Mouse (Mus musculus): ENCODE measurements around the gene Atg4d. TPM values are rescaled to one million over a fixed set of nuclear protein-coding genes. Genes with fewer than 3 reads are reported as not detected.
"Not testable (repeated sequence)": the region's sequence is repeated elsewhere in the genome, so short reads cannot be mapped to it uniquely, and the experiment has no call there.

Atg4d gene
- polyA plus RNA-seq, 1 experiment from 2014 or later, result 4.0 TPM

DNA sequence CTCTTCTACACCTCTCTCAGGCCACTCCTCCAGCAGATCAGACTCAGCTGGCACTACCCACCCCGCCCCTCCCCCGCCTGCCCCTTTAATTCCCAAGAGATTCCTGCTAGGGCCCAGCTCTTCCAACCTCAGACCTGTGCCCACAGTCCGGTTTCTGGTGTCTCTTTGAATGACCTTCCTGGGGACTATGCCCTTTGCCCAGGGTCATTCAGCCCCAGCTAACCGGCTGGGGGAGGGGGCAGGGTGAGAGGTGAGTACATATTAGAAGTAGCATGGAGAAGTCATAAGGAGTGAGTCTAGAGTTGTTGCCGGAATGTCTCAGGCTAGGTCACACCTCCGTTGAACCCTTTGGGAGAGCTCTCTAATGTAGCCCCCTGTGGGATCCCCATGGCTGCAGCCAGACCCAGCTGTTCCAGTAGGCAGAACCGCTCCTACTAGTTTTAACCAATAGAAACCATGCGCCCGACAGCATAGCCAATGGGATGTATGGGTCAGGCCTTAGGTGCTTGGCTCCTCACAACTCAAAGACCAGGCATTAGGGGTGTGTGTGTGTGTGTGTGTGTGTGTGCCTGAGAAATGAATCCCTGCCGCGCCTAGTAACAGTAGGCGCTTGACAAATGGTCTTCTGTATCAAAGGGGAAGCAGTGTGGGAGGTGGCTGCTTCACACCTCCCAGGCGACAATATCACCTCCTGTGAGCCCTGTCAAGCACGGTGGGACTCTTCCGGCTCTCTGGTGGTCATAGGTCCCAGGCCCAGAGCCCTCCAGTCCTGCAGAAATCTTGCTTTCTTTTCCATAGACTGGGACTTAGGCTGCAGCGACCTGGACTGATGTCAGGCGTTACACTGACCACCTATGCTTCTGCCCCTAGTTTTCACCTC, 15.2 kb upstream of the Atg4d start:
- H3K36me3 ChIP-seq (ENCODE audit: inconsistent target), result no peaks in the 10 kb centered on the region
- H3K4me3 ChIP-seq (ENCODE audit: inconsistent target), result no peak overlapping the region
- 61% methylated on average over 16 of the region's 17 CpGs for WGBS (ENCODE audit: missing documents)
- no peak overlapping the region for H3K27ac ChIP-seq
- no peaks in the 10 kb centered on the region for H3K79me2 ChIP-seq (ENCODE audit: inconsistent target)

DNA sequence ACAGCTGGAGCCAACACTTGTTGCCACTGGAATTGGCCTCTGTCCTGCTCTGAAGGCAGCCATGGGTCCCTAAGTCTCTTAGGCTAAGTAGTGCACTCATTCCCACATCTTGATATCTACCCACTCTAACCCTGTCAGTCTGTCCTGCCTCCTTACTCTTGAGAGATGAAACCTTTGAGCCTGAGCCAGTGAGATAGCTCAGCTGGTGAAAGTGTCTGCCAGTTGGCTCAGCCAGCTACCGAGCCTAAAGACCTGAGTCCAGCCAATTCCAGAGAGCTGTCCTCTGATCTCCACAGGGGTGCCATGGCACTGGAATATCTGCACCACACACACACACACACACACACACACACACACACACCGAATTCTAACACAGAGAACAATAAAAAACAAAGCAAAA, 14.6 kb upstream of the Atg4d start:
- Histone ChIP-seq H3K27ac (no peak overlapping the region), H3K79me2 (ENCODE audit: inconsistent target) (no peaks in the 10 kb centered on the region), H3K4me3 (ENCODE audit: inconsistent target) (no peak overlapping the region), H3K36me3 (ENCODE audit: inconsistent target) (no peaks in the 10 kb centered on the region)
- WGBS (ENCODE audit: missing documents), result 93% methylated on average over 2 of the region's 2 CpGs

DNA sequence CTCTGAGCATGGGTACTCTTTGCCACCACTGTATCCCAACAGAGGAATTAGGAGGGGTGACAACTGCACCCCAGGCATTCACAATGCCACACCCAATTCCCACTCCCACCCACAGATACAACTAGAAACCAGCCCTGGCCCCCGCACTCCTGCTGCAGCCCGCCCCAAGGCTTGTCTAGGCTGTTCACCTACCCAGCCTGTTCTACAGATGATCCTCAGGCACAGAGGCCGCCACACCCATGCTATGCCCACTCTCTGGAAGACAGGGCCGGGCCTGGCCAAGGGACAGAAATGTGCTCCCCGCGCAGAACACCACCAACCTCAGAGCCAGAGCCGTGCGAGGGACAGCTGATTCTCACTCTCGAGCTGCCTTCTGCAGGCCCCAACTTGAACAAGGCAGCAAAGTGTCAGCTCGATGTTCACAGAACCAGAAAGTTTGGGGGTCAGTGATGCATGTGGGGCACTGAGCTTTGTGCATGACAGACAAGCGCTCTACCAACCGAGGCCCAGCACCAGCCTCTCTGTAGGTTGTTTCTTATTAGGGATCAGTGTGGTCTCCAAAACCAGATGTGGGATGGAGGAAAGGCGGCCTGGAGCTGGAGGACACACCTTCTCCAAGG, 13.9 kb upstream of the Atg4d start:
- H3K27ac ChIP-seq, result no peak overlapping the region
- no peaks in the 10 kb centered on the region for H3K79me2 ChIP-seq (ENCODE audit: inconsistent target)
- H3K36me3 ChIP-seq (ENCODE audit: inconsistent target), result no peaks in the 10 kb centered on the region
- no peak overlapping the region for H3K4me3 ChIP-seq (ENCODE audit: inconsistent target)
- 93% methylated on average over 12 of the region's 13 CpGs for WGBS (ENCODE audit: missing documents)

DNA sequence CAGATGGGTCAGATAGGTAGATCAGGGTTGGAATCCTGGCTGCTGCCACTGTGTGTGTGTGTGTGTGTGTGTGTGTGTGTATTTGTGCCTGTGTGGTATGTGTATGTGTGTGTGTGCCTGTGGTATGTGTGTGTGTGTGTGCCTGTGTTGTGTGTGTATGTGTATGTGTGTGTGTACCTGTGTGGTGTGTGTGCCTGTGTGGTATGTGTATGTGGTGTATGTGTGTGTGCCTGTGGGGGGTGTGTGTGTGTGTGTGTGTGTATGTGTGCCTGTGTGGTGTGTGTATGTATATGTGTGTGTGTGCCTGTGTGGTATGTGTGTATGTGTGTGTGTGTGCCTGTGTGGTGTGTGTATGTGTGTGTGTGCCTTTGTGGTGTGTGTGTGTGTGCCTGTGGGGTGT, 10.4 kb upstream of the Atg4d start:
- no peaks in the 10 kb centered on the region for H3K79me2 ChIP-seq (ENCODE audit: inconsistent target)
- no peaks in the 10 kb centered on the region for H3K36me3 ChIP-seq (ENCODE audit: inconsistent target)
- no peak overlapping the region for H3K4me3 ChIP-seq (ENCODE audit: inconsistent target)
- no peak overlapping the region for H3K27ac ChIP-seq

DNA sequence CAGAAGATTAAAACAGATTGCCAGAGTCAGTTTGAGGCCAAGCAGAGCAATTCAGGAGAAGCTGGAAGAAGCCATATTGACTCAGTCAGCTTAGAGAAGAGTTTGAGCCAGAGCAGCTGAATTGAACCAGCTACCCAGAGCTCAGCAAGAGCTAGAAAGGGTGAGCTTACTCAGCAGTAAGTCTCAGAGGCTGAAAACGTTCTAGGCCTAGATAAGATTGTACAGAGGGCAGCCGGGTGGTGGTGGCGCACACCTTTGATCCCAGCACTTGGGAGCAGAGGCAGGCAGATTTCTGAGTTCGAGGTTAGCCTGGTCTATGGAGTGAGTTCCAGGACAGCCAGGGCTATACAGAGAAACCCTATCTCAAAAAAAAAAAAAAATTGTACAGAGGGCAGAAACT, 8.7 kb upstream of the Atg4d start:
- WGBS (ENCODE audit: missing documents), result 98% methylated on average over 4 of the region's 4 CpGs
- H3K4me3 ChIP-seq (ENCODE audit: inconsistent target), result not testable (repeated sequence)

DNA sequence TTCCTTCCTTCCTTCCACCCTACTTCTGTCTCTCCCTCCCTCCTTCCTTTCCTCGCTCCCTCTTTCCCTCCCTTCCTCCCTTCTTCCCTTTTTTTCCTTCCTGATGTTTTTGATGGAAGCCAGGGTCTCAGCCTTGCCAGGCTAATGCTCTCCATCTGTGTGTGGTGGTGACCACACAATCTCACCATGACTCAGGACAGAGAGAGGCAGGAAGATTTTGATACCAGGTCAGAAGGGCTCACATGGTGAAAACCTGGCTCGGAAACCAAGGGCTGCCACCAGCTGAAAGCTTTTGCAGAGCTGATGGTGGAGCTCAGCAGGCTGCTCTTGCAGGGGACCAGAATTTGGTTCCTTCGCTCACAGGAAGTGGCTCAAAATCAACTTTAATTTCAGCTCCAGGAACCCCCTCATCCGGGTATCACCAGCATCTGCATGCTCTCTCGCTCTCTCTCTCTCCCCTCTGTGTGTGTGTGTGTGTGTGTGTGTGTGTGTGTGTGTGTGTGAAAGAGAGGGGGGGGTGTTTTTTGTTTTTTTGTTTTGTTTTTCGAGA, 4.5 kb upstream of the Atg4d start:
- H3K27ac ChIP-seq, result no peak overlapping the region
- no peak overlapping the region for H3K4me3 ChIP-seq (ENCODE audit: inconsistent target)
- H3K36me3 ChIP-seq (ENCODE audit: inconsistent target), result no peaks in the 10 kb centered on the region
- WGBS (ENCODE audit: missing documents), result 63% methylated on average over 6 of the region's 6 CpGs
- peaks cover 2% of the 10 kb centered on the region for H3K79me2 ChIP-seq (ENCODE audit: inconsistent target)

More for the DNA sequence above, 8.7 kb upstream of the Atg4d start:
- H3K27ac ChIP-seq; H3K79me2 ChIP-seq (ENCODE audit: inconsistent target); H3K36me3 ChIP-seq (ENCODE audit: inconsistent target): not testable (repeated sequence)

DNA sequence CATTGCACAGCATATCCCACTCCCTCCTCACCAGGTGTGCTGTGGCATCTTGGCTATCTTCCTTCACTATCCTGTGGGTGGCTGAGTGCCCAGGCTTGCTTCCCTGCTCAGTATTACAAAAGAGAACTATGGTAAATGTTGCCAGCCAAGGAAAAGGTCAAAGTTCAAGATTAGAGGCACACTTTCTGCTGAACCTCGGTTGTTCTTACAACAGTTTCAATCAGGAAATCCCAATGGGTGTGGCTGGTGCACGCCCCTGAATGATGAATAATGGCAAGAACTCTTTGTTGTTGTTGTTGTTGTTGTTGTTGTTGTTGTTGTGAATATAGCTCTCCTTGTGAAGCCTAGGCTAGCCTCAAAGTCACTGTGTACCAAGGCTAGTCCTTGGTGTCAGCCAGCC, 3.3 kb upstream of the Atg4d start:
- Histone ChIP-seq H3K4me3 (ENCODE audit: inconsistent target) (no peak overlapping the region), H3K79me2 (ENCODE audit: inconsistent target) (peaks cover 15% of the 10 kb centered on the region), H3K27ac (0 out of 2 replicates have a peak overlapping the region, but pooled peaks have one; percentile 12), H3K36me3 (ENCODE audit: inconsistent target) (no peaks in the 10 kb centered on the region)
- WGBS (ENCODE audit: missing documents), result 9% methylated on average over 2 of the region's 2 CpGs

DNA sequence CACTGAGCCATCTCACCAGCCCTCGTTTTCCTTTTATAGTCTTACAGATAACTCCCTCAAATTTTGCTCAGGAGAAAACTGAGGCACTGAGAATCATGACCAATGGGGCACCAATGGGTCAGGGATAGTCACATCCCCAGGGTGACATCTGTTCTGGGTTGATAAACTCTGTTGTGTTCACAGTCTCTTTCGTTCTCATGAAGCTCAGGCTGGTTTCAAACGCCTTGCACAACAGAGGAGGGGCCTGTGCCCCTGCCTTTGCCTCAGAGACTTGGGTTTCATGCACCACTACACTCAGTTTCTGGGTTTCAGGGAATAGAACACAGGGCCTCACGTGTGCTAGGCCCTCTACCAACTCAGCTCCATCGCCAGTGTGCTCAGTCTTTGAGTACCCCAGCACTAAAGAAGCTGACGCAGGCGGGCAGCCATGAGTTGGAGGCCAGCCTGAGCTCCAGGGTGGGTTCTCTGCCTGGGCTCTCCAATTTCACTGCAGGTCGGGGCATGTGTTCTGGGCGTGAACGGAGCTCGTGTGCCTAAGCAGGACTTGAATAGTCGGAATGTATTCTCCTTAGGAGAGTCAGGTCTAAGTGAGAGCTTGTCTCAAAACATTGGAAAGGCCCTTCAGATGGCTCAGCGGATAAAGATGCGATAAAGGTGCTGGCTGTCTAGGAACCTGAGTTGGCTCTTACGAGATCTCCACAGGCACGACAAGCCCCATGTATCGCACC, 657 bp upstream of the Atg4d start:
- Histone ChIP-seq H3K36me3 (ENCODE audit: inconsistent target) (peaks cover 15% of the 10 kb centered on the region; the same call in 1 of the 2 replicates), H3K79me2 (ENCODE audit: inconsistent target) (peaks cover 20% of the 10 kb centered on the region), H3K4me3 (ENCODE audit: inconsistent target) (peak overlapping the region; percentile 78), H3K27ac (0 out of 2 replicates have a peak overlapping the region, but pooled peaks have one; percentile 12)
- WGBS (ENCODE audit: missing documents), result 66% methylated on average over 17 of the region's 17 CpGs

DNA sequence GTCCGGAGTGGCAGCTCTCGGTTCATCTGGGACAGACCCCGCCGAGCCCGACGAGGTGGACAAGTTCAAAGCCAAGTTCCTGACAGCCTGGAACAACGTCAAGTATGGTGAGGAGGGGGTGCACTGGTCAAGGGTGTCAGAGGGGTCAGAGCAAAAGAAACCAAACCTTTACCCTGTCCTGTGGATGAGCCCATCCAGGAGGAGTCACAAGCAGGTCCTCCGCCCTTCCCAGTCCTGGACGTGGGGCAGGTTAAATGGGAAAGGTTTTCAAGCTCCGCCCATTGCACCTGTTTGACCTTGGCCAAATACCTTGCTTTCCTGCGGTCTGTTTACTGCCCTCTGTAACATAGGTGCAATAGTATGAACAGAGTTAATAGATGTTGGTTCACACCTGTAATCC, 518 bp downstream of the Atg4d start:
- no peak overlapping the region; the same call in 1 of the 2 replicates for H3K27ac ChIP-seq
- peaks cover 27% of the 10 kb centered on the region; the same call in 1 of the 2 replicates for H3K36me3 ChIP-seq (ENCODE audit: inconsistent target)
- WGBS (ENCODE audit: missing documents), result 8% methylated on average over 11 of the region's 11 CpGs
- H3K4me3 ChIP-seq (ENCODE audit: inconsistent target), result peak overlapping the region; percentile 78
- peaks cover 20% of the 10 kb centered on the region for H3K79me2 ChIP-seq (ENCODE audit: inconsistent target)

DNA sequence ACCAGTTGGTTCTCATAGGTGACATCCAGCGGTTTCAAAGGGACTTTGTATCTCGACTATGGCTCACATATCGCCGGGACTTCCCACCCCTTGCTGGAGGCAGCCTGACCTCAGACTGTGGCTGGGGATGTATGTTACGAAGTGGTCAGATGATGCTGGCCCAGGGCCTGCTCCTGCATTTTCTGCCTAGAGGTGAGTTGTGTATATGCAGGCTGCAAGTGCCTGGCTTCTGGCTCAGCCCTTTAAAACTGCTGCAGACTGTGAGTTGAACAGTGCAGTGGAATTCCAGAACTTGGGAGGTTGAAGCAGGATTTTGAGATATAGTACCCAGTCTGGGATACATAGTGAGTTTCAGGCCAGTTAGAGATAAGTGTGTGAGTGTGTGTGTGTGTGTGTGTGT, 1.8 kb downstream of the Atg4d start:
- no peak overlapping the region for H3K27ac ChIP-seq
- peaks cover 20% of the 10 kb centered on the region for H3K79me2 ChIP-seq (ENCODE audit: inconsistent target)
- no peak overlapping the region for H3K4me3 ChIP-seq (ENCODE audit: inconsistent target)
- peaks cover 40% of the 10 kb centered on the region; the same call in 1 of the 2 replicates for H3K36me3 ChIP-seq (ENCODE audit: inconsistent target)
- WGBS (ENCODE audit: missing documents), result 90% methylated on average over 5 of the region's 5 CpGs

DNA sequence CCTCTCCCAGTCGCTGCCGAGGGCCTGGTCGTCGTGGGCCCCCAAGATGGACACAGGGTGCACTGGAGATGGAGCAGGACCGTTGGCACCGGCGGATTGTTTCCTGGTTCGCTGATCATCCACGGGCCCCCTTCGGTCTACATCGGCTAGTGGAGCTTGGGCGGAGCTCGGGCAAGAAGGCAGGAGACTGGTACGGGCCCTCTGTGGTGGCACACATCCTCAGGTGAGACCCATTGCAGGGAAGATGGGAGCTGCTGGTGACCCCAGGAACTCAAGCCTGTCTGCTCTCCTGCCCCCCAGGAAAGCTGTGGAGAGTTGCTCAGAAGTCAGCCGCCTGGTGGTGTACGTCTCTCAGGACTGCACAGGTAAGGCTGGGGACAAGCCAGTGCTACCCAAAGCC, 3.2 kb downstream of the Atg4d start:
- H3K4me3 ChIP-seq (ENCODE audit: inconsistent target), result no peak overlapping the region
- peaks cover 54% of the 10 kb centered on the region for H3K36me3 ChIP-seq (ENCODE audit: inconsistent target)
- H3K27ac ChIP-seq, result no peak overlapping the region
- H3K79me2 ChIP-seq (ENCODE audit: inconsistent target), result peaks cover 20% of the 10 kb centered on the region
- WGBS (ENCODE audit: missing documents), result 96% methylated on average over 16 of the region's 16 CpGs

DNA sequence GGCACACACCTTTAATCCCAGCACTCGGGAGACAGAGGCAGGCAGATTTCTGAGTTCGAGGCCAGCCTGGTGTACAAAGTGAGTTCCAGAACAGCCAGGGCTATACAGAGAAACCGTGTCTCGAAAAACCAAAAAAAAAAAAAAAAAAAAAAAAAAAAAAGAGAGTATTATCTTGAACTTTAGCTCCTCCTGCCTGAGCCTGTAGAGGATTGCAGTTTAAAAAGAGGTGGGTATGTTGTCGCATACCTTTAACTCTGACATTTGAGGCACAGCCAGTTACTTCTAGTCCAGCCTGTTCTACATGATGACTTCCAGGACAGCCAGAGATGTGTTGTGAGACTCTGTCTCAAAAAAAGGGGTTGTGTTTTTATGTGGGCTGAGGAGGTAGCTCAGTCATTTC, 4.5 kb downstream of the Atg4d start:
- WGBS (ENCODE audit: missing documents), result 87% methylated on average over 5 of the region's 5 CpGs
- H3K27ac ChIP-seq; H3K4me3 ChIP-seq (ENCODE audit: inconsistent target): not testable (repeated sequence)
- Histone ChIP-seq H3K36me3 (ENCODE audit: inconsistent target) (peaks cover 66% of the 10 kb centered on the region), H3K79me2 (ENCODE audit: inconsistent target) (peaks cover 20% of the 10 kb centered on the region)

DNA sequence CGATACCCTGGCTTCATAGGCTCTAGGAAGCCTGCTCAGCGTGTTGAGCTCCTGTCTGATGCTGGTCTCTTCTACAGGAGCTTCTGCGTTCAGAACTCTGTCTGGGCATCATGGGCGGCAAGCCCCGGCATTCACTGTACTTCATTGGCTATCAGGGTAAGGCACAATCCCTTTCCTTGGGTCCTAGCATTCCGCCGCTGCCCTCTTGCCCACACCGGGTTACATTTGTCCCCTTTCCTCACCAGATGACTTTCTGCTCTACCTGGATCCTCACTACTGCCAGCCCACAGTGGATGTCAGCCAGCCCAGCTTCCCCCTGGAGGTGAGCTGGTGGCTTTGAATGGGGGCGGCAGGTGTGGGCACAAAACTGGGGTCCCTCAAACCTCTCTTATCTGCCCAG, 7.3 kb downstream of the Atg4d start:
- Histone ChIP-seq H3K4me3 (ENCODE audit: inconsistent target) (no peak overlapping the region), H3K79me2 (ENCODE audit: inconsistent target) (no peaks in the 10 kb centered on the region; the same call in 1 of the 2 replicates), H3K27ac (no peak overlapping the region), H3K36me3 (ENCODE audit: inconsistent target) (peaks cover 94% of the 10 kb centered on the region)
- WGBS (ENCODE audit: missing documents), result 90% methylated on average over 7 of the region's 9 CpGs

DNA sequence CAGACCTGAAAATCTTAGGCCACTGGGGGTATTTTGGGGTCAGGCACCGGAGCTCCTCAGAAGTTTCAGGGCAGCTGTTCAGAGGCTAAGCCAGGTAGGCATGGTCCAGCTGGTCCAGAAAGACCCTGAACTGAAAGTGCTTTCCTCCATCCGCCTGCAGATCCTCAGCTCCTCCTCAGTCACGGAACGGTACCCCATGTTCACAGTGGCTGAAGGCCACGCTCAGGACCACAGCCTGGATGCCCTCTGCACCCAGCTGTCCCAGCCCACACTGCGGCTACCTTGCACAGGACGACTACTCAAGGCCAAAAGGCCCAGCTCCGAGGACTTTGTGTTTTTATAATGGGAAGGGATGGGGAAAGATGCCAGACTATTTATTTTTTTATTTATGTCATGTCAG, 8.0 kb downstream of the Atg4d start:
- H3K27ac ChIP-seq, result no peak overlapping the region
- 88% methylated on average over 8 of the region's 8 CpGs for WGBS (ENCODE audit: missing documents)

More for the DNA sequence above, 8.0 kb downstream of the Atg4d start:
- H3K36me3 ChIP-seq (ENCODE audit: inconsistent target), result peaks cover 97% of the 10 kb centered on the region
- H3K79me2 ChIP-seq (ENCODE audit: inconsistent target), result no peaks in the 10 kb centered on the region
- H3K4me3 ChIP-seq (ENCODE audit: inconsistent target), result no peak overlapping the region

Measured in macrophage (primary cell).